Mouse (Mus musculus) forebrain, embryonic 16.5 days (tissue): Measurements from ENCODE around the gene Hnrnpul1. TPM values are rescaled to one million over a fixed set of nuclear protein-coding genes. Genes with fewer than 3 reads are reported as not detected.

Experiments
- ATAC-seq: fragments of 200-750 bp; cut with Nextera tagmentation; 2 replicates; pipeline ENCODE4 v1.8.0; 2017; ENCODE audit warnings: mild to moderate bottlenecking, moderate library complexity
- H3K27ac ChIP-seq: fragments of 300-500 bp; sonication (generic); 2 replicates; pipeline ENCODE4 v1.5.1; 2014; ENCODE audit warnings: low read length, control low read depth
- H3K27me3 ChIP-seq: fragments of 300-500 bp; sonication (generic); replicated peaks from 2 replicates; pipeline ENCODE4 v1.6.1; 2014; ENCODE audit warnings: low read length; ENCODE audit not compliant: control insufficient read depth, insufficient read depth
- H3K36me3 ChIP-seq: fragments of 300-500 bp; sonication (generic); 2 replicates; pipeline ENCODE4 v1.6.1; 2014; ENCODE audit not compliant: control insufficient read depth, insufficient read depth
- H3K4me1 ChIP-seq: fragments of 300-500 bp; sonication (generic); replicated peaks from 2 replicates; pipeline ENCODE4 v1.6.1; 2014; ENCODE audit warnings: low read length; ENCODE audit not compliant: control insufficient read depth, insufficient read depth
- H3K4me2 ChIP-seq: fragments of 300-500 bp; sonication (generic); 2 replicates; pipeline ENCODE4 v1.6.1; 2014; ENCODE audit warnings: mild to moderate bottlenecking, low read length, control low read depth
- H3K4me3 ChIP-seq: fragments of 300-500 bp; sonication (generic); replicated peaks from 2 replicates; pipeline ENCODE4 v1.5.1; 2014; ENCODE audit warnings: mild to moderate bottlenecking, low read length, control low read depth
- H3K9ac ChIP-seq: fragments of 300-500 bp; sonication (generic); replicated peaks from 2 replicates; pipeline ENCODE4 v1.6.1; 2014; ENCODE audit warnings: low read depth, low read length, control low read depth
- H3K9me3 ChIP-seq: fragments of 300-500 bp; sonication (generic); 2 replicates; pipeline ENCODE4 v1.6.1; 2016; ENCODE audit warnings: low read length; ENCODE audit not compliant: control insufficient read depth
- WGBS: fragments of 180-500 bp; shearing (Covaris S2); extraction: QIAGEN DNeasy Blood & Tissue Kit; methylation state at CpG from one replicate; pipeline ENCODE4 v1.1.7; 2014; 5-methylcytosine and 5-hydroxymethylcytosine counted together
- polyA plus RNA-seq: library from polyadenylated mRNA; unstranded; fragments of >200 nt; fragmentation: Nextera tagmentation; extraction: Ambion mirVana; gene quantifications from 2 replicates; pipeline ENCODE4 v1.2.1, GENCODE M21; 2015

Gene Hnrnpul1
- polyA plus RNA-seq, 1 experiment from 2014 or later = 44.2 TPM

DNA sequence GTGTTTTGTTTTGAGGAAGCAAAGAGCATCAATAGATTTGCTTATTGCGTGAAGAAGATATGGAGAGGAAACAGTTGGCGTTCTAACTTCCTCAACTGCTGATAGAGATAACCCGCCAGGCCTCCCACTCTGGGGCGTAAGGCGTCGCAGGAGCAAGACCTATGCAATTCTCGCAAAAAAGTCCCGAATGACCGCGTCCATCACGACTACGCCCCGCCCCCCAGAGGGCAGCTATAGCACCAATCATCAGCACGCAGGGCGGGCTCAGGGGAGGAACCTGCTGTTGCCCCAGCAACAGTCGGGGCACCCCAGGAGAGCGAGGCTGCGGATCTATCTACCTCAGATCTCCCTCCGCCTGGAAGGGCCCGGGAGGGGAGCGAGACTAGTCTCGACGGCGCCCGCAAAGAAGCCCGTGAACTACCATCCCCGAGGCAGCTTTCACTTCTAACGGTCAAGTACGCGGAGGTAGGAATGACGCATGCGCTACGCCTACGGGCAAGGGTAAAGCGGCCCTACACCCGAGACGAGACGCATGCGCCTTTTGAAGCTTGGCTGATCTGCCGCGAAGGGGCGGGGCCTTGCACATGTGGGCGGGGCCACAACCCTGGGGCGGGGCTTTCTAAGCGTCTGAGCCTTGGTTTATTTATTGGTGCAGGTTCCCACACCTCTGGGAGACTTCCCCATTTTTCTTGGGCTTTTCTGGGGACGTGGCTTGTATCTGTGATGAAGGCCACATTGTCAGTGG is 73.9 kb downstream of the Hnrnpul1 start, which contains the start of gene B9d2:
Gene B9d2, plus strand, starts transcription at position 267 of the 745 bp plus-strand sequence.
- Histone ChIP-seq H3K27me3 (peaks cover 4% of the 10 kb centered on the region), H3K9ac (peak within 1 kb of the TSS; percentile 60), H3K4me1 (peaks cover 19% of the 10 kb centered on the region), H3K4me2 (peak within 1 kb of the TSS; percentile 57), H3K9me3 (no peaks in the 10 kb centered on the region), H3K4me3 (peak within 1 kb of the TSS; percentile 51), H3K36me3 (no peaks in the 10 kb centered on the region), H3K27ac (peak within 1 kb of the TSS; percentile 87)
- under 1% methylated on average over 46 of the region's 46 CpGs for WGBS
- ATAC-seq = peak; percentile 90

DNA sequence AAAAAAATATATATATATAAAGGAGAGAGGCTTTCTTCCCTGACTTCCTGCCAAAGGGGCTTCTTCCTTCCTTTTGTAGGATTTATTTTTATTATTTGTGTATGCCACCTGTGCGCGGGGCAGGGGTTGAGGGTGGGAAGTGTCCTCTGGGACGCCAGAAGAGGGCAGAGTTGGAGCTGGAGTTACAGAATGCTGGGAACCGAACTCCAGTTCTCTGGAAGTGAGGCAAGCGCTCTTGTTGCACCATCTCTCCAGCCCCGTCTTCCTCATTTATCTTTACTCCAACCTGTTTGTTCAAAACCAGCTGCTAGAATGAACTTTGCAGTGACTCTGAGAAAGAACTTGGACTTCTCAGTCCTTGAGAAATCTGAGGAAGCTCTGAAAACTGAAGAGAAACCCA is 74.6 kb downstream of the Hnrnpul1 start:
- no peaks in the 10 kb centered on the region for H3K36me3 ChIP-seq
- no peak for ATAC-seq
- peaks cover 26% of the 10 kb centered on the region for H3K4me1 ChIP-seq
- peaks cover 6% of the 10 kb centered on the region; the same call in 1 of the 2 replicates for H3K27me3 ChIP-seq
- H3K4me3 ChIP-seq = peak overlapping the region; percentile 51
- peak overlapping the region; percentile 57 for H3K4me2 ChIP-seq
- no peaks in the 10 kb centered on the region for H3K9me3 ChIP-seq
- H3K9ac ChIP-seq = peak overlapping the region; percentile 60; the same call in 1 of the 2 replicates
- 5% methylated on average over 6 of the region's 6 CpGs for WGBS
- H3K27ac ChIP-seq = no peak overlapping the region; the same call in 1 of the 2 replicates

DNA sequence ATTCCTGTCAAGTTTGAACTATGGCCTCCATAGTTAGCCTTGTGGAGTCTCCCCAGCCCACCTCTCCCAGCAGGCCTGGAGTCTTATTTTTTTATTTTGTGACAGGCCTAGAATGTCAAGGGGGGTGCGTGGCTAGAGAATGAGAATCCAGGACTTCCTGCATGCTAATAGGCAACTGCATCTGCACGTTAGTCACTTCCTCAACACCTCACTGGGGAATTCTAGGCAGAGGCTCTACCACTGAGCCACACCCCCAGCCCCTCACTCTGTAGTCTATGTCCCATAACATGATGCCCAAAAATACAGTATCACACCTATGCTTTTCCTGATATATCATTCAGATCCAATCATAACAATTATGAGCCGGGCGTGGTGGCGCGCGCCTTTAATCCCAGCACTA is 77.5 kb downstream of the Hnrnpul1 start:
- Histone ChIP-seq H3K27ac (peak overlapping the region; percentile 90), H3K27me3 (peaks cover 22% of the 10 kb centered on the region), H3K36me3 (no peaks in the 10 kb centered on the region), H3K4me3 (no peak overlapping the region), H3K4me2 (no peak overlapping the region), H3K4me1 (peaks cover 30% of the 10 kb centered on the region), H3K9ac (no peak overlapping the region), H3K9me3 (no peaks in the 10 kb centered on the region)
- ATAC-seq = no peak
- 78% methylated on average over 7 of the region's 7 CpGs for WGBS

DNA sequence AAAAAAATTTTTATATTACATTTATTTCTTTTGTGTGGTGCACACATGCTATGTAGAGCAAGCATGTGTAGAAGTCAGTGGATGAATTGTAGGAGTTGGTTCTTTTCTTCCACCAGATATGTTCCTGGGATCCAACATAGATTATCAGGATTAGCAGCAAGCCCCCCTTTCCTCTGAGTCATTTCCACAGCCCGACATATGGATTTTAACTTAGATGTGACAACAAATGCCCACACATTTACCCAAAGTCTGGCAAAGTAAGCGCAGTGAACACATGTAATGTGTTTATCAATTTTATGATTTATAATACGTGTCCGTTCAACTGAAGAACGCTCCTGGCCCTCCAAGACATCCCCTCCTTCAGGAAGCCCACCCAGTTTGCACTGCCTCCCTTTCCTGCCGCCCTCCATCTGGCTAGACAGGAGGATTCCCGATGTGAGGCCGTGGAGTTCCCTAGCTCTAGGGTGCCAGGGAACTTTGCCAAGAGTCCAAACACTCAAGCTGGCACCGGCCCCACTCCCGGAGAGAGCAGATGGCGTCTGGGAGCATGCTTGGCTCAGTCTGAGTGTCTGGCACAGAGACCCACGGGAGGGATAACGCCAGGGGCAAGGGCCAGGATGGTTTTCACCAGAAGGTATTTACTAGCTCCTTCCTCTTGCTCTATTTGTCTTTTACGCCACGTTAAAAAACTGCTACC is 78.3 kb downstream of the Hnrnpul1 start:
- Histone ChIP-seq H3K4me1 (peaks cover 30% of the 10 kb centered on the region), H3K9me3 (no peaks in the 10 kb centered on the region), H3K4me2 (no peak overlapping the region), H3K4me3 (no peak overlapping the region), H3K9ac (no peak overlapping the region), H3K27ac (peak overlapping the region; percentile 90), H3K36me3 (no peaks in the 10 kb centered on the region), H3K27me3 (peaks cover 22% of the 10 kb centered on the region)
- peak; percentile 76 for ATAC-seq
- 27% methylated on average over 15 of the region's 15 CpGs for WGBS

DNA sequence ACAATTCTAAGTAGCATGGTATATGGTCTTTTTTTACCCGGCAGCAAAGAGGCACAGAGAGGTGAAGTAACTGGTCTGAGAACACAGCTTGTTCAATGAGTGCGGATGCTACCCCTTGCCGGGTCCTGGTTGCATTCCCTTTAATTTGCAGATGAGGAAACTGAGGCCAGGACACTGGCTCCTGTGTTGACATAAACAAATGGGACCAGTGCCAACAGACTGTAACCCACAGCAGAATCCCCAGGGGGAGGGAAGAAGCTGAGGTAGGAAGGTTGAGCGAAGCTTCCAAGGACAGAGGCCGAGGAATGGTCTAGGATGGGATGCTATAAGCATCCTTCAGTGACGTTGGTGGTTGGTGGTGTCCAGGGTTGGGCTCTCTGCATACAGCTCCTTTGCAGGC is 79.2 kb downstream of the Hnrnpul1 start:
- peaks cover 22% of the 10 kb centered on the region for H3K27me3 ChIP-seq
- 47% methylated on average over 6 of the region's 6 CpGs for WGBS
- no peak for ATAC-seq
- H3K9ac ChIP-seq = no peak overlapping the region; the same call in 1 of the 2 replicates
- peak overlapping the region; percentile 60 for H3K4me2 ChIP-seq
- peak overlapping the region; percentile 43 for H3K4me3 ChIP-seq
- no peaks in the 10 kb centered on the region for H3K9me3 ChIP-seq
- H3K36me3 ChIP-seq = no peaks in the 10 kb centered on the region
- H3K4me1 ChIP-seq = peaks cover 30% of the 10 kb centered on the region
- no peak overlapping the region for H3K27ac ChIP-seq

DNA sequence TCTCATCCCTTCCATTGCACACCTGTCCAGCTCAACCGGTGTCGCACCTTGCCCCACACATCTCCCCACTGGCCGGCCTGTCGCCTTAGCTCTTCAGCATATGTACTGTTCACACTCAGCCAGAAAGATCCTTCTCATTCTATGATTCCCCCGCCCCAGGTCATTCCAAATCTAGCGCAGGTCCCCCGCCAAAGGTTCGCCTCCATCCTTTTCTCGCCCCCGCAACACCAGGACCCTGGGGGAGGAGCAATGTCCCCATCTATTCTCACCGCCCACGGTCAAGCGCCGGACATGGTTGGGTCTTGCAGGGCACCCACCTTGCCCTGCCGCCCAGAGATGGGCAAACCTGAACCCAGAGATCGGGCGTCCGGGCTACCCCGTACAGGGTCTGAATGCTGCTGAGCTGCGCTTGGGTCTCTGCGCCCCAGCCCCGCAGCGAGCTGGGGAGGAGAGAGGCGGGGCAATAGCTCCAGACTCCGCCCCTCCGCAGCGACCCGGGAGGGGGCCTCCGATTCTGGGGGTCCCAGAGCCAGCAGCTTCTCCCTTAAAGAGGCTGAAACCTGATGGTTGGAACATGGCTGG is 79.7 kb downstream of the Hnrnpul1 start, which contains the start of gene Tmem91:
Gene Tmem91, minus strand, starts transcription at position 448 of the 582 bp plus-strand sequence.
- H3K27ac ChIP-seq = peak within 1 kb of the TSS; percentile 29
- no peaks in the 10 kb centered on the region for H3K9me3 ChIP-seq
- ATAC-seq = no peak; the same call in 1 of the 2 replicates

DNA sequence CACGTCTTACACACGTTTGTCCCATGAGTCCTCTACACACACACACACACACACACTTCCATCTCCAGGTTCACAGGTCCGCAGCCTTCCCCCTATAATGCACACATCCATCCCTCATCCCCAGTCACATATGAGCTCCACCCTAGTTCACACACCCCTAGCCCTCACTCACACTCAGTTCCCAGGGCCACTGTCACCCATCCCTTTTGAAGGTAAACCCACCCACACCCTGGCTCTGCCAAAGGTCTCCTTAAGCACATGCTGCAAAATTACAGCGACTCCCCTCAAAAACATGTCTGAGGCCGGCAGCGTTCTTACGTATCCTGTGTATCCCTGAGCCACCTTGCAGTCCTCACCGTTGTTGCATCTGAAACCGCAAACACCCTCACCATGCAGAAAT is 80.3 kb downstream of the Hnrnpul1 start:
- Histone ChIP-seq H3K4me2 (peak overlapping the region; percentile 60), H3K4me3 (peak overlapping the region; percentile 43), H3K9me3 (no peaks in the 10 kb centered on the region), H3K4me1 (peaks cover 25% of the 10 kb centered on the region), H3K9ac (no peak overlapping the region), H3K27me3 (peaks cover 22% of the 10 kb centered on the region), H3K36me3 (no peaks in the 10 kb centered on the region), H3K27ac (no peak overlapping the region)
- ATAC-seq = no peak
- WGBS = 31% methylated on average over 9 of the region's 9 CpGs

More for the DNA sequence above, 79.7 kb downstream of the Hnrnpul1 start, which contains the start of gene Tmem91:
- Histone ChIP-seq H3K36me3 (no peaks in the 10 kb centered on the region), H3K9ac (peak within 1 kb of the TSS; percentile 53), H3K4me2 (peak within 1 kb of the TSS; percentile 60), H3K27me3 (peaks cover 22% of the 10 kb centered on the region), H3K4me3 (peak within 1 kb of the TSS; percentile 43), H3K4me1 (peaks cover 25% of the 10 kb centered on the region)
- 2% methylated on average over 29 of the region's 29 CpGs for WGBS

DNA sequence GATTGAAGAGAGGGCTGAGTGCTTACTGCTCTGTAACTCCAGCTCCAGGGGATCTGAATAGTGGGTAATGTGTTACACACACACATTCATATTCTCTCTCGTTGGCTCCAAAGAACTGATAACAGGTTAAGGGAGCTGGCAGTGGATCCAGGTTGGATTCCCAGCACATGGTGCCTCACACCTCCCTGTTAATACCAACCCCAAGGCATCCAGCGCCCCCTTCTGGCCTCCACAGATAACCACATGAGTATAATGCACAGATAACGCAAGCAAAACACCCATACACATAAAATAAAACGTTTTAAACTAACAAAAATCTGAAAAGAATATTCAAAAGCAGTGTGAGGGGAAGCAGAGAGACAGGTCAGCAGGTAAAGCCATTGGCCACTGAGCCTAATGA is 82.1 kb downstream of the Hnrnpul1 start:
- WGBS = 53% methylated on average over 4 of the region's 4 CpGs
- Histone ChIP-seq H3K4me2 (no peak overlapping the region), H3K9ac (no peak overlapping the region), H3K9me3 (no peaks in the 10 kb centered on the region), H3K27ac (no peak overlapping the region), H3K4me1 (peaks cover 25% of the 10 kb centered on the region), H3K36me3 (0 out of 2 replicates have a peak, but pooled peaks cover 3% of the 10 kb centered on the region), H3K27me3 (peaks cover 20% of the 10 kb centered on the region), H3K4me3 (no peak overlapping the region)
- no peak for ATAC-seq

DNA sequence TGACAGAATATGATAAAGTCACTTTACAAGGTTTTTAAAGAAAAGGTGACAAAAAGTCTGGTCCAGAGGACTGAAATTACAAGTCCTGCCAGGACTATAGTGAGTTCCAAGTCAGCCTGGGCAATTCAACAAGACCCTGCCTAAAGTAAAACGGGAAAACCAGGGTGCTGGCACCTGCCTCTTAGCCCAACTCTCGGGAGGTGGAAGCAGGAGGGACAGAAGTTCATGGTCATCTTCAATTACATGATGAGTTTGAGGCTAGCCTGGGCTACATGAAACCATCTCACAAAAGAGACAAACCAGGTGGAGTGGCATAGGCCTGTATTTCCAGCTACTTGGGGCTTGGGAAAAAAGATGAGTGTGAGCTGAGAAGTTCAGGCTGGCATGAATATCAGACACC is 82.9 kb downstream of the Hnrnpul1 start:
- 83% methylated on average over 2 of the region's 2 CpGs for WGBS
- H3K9ac ChIP-seq = no peak overlapping the region
- no peak for ATAC-seq

More for the DNA sequence above, 82.9 kb downstream of the Hnrnpul1 start:
- Histone ChIP-seq H3K4me1 (peaks cover 21% of the 10 kb centered on the region), H3K36me3 (0 out of 2 replicates have a peak, but pooled peaks cover 3% of the 10 kb centered on the region), H3K9me3 (no peaks in the 10 kb centered on the region), H3K27ac (no peak overlapping the region), H3K27me3 (peaks cover 20% of the 10 kb centered on the region), H3K4me3 (no peak overlapping the region), H3K4me2 (no peak overlapping the region)
